Mouse (Mus musculus): ENCODE data around the gene Gm17349.

- TF ChIP-seq USF2 (IDR thresholded peaks at IDR 0.05; ENCODE audit: borderline replicate concordance in 1 of 2, insufficient read depth in 1 of 2, low read depth in 1 of 2, low read length in 2 of 2) (no peak), CTCF (IDR thresholded peaks at IDR 0.05 in 2 of 3, conservative IDR thresholded peaks at IDR 0.05 in 1 of 3; ENCODE audit: control insufficient read depth in 1 of 3, insufficient read depth in 1 of 3, low read depth in 2 of 3, low read length in 3 of 3, poor library complexity in 1 of 3, severe bottlenecking in 1 of 3) (no peak), ZMIZ1 (IDR thresholded peaks at IDR 0.05; ENCODE audit: low read depth, low read length) (no peak), RCOR1 (IDR thresholded peaks at IDR 0.05; ENCODE audit: low read depth, low read length) (no peak), EP300 (IDR thresholded peaks at IDR 0.05; ENCODE audit: low read depth in 1 of 2, low read length in 2 of 2) (no peak)
These were observed 14.6 kb upstream of the Gm17349 start for GRCm38 (mm10) chr15:99719865-99720264.

Data from MEL (cell line).